Mouse (Mus musculus) embryonic fibroblast, embryonic 13.5 days (primary cell): Measurements from ENCODE around the gene Tomm70a.
"Not testable (repeated sequence)": the region's sequence is repeated elsewhere in the genome, so short reads cannot be mapped to it uniquely, and the experiment has no call there.

ENCODE experiments used
- CTCF ChIP-seq: IDR thresholded peaks from 2 replicates; pipeline ENCODE4 v1.5.1; 2011; ENCODE audit warnings: mild to moderate bottlenecking, control low read depth, low read length, moderate library complexity, borderline replicate concordance; ENCODE audit not compliant: insufficient read depth
- POLR2A ChIP-seq: IDR thresholded peaks from 2 replicates; pipeline ENCODE4 v1.6.1; 2011; ENCODE audit warnings: low read depth, mild to moderate bottlenecking, control low read depth, low read length, moderate library complexity

DNA sequence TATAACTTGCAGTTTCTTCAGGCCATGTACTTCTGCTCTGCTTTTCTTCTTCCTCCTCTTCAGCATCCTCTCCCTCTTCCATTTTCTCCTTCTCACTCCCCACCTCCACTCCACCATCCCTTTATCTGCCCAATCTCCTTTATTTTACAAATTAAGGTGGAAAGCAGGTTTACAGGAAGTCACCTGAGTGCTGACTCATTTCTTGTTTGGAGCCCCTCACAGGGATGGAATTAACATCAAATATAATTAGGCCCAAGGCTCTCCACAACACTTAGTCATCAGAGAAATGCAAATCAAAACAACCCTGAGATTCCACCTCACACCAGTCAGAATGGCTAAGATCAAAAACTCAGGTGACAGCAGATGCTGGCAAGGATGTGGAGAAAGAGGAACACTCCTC, 53.0 kb downstream of the Tomm70a start:
- TF ChIP-seq POLR2A, CTCF: not testable (repeated sequence)
